Mouse (Mus musculus): ENCODE data around the gene Kif21b.

Gene Kif21b

DNA sequence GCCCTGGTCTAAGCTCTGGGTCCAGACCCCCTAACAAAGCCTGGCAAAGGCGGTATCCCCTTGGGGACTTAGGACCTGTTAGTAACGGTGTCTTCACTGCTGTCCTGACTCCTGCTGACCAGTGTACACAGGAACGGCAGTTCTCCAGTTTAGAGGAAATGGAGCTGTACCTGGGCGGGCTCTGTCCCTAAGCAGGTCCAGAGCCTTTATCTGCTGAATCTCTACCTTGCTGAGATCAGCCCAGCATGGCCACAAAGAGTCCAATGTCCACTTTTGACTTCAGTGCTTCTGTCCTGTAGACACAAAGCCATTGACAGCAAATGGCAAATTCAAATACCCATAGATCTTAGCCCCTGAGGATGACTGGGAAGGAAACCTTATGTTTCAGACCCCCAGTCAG is 25.8 kb downstream of the Kif21b start:
- no peak for DNase-seq (ENCODE audit: low read depth, low spot score)

DNA sequence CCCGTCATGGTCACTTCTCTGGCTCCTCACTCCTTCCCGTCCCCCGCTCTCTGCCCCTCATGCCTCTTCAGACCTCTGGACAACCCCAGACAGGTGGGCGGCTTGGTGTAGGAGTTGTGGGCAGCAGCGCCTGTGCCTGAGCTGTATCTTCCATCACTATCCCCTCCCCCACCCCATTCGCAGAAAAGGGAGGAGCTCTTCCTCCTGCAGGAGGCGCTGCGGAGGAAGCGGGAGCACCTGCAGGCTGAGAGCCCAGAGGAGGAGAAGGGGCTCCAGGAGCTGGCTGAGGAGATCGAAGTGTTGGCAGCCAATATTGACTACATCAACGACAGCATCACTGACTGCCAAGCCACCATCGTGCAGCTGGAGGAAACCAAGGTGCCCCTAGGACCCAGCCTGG is 28.6 kb downstream of the Kif21b start:
- no peak for DNase-seq (ENCODE audit: low read depth, low spot score)

GRCm38 (mm10) chr1:136160297-136160696 is 29.1 kb downstream of the Kif21b start:
- no peak for DNase-seq (ENCODE audit: low read depth, low spot score)

- DNase-seq (ENCODE audit: low read depth, low spot score), result no peak
Observed at GRCm38 (mm10) chr1:136160930-136161329, 29.7 kb downstream of the Kif21b start.

GRCm38 (mm10) chr1:136161333-136161921 is 30.2 kb downstream of the Kif21b start:
- no peak for DNase-seq (ENCODE audit: low read depth, low spot score)

DNA sequence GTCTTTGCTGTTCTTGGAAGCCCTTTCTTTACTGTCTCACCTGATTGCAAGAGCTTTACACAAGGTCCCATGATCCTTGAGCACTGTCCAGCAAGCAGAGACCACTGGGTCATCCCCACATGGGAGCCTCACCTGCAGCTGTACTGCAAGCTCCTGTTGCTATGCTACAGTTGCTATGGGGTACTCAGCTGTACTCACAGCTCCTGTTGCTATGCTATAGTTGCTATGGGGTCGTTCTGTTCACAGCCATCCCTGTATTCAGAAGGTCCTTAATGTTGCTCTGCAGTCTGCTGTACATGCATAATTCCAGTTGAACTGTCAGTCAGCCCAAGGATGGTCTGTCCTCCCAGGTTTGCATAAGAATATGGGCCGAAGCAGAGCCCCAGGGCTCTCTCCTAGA is 34.2 kb downstream of the Kif21b start:
- DNase-seq (ENCODE audit: low read depth, low spot score), result no peak

DNA sequence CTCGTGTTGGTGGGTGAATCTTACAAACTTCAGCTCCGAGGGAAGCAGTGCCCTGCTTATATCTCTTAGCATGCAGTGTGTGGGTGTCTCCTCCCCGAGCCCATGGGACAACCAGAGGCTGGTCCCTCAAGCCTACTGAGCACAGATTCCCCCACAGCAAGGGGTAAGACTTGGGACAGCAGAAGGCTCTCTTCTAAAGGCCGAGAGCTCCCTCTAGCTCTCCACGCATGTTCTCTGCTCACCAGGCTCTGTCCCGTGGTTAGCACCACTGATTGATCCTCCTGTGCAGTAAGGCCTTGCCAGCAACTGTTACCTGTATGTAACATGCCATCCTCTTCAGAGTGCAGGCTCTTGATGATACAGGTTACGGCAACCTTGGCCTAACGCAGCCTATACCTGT is 36.5 kb downstream of the Kif21b start:
- no peak for DNase-seq (ENCODE audit: low read depth, low spot score)

DNA sequence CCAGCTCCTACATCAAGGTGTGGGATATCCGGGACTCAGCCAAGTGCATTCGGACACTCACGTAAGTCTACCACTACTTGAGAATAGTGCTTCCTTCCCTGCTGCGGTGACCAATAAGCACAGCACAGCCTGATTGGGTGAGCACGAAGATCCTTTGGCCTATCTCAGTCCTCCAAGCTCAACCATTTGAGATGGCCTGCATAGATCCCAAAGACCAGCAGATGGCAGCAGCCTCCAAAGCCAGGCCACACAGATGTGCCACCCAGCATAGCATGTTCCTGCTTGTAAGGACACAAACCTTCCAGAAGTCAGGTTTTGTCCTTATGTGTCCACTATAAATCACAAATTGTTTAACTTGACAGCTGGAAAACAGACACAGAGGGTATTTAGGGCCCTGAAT is 38.9 kb downstream of the Kif21b start:
- peak; percentile 83 for DNase-seq (ENCODE audit: low read depth, low spot score)

DNA sequence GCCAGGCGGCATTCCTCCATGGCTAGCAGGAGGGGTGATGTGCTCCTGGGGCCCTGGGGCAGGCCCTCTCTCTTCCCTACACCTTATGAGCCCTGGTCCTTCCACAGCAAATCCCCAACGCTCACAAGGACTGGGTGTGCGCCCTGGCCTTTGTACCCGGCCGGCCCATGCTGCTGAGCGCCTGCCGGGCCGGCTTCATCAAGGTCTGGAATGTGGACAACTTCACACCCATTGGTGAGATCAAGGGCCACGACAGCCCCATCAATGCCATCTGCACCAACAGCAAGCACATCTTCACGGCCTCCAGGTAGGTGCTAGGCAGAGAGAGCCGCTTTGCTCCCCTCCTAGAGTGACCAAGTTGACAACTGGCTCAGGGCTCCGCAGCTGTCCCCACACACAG is 41.5 kb downstream of the Kif21b start:
- DNase-seq (ENCODE audit: low read depth, low spot score), result no peak

DNA sequence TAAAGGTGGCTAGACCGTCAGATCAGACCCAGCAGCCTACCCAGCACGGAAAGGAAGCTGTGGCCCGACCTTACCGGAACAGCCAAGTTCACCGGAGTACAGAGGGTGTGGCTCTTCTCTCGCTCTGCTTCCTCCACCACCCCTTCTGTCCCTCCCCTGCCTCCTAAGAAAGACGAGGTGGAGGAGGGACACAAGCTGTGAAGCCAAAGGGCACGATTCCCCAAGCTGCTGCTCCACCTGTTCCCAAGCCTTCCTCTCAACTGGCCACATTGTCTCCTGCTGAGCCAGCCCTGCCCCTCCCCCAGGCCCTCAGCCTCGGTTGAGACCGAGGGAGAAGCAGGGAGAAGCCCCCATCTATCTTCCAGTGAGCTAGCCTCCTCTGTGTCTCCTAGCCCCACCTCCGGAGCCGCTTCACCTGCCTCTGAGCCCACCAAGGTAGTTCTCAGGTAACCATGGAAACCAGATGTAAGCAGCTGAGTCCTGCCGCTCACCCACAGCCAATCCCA is 43.0 kb downstream of the Kif21b start:
- no peak for DNase-seq (ENCODE audit: low read depth, low spot score)

GRCm38 (mm10) chr1:136175183-136175582 is 44.0 kb downstream of the Kif21b start:
- no peak for DNase-seq (ENCODE audit: low read depth, low spot score)

- no peak for DNase-seq (ENCODE audit: low read depth, low spot score)
Observed at GRCm38 (mm10) chr1:136177085-136177484, 45.9 kb downstream of the Kif21b start.

GRCm38 (mm10) chr1:136178741-136179140 is 47.6 kb downstream of the Kif21b start:
- no peak for DNase-seq (ENCODE audit: low read depth, low spot score)

DNA sequence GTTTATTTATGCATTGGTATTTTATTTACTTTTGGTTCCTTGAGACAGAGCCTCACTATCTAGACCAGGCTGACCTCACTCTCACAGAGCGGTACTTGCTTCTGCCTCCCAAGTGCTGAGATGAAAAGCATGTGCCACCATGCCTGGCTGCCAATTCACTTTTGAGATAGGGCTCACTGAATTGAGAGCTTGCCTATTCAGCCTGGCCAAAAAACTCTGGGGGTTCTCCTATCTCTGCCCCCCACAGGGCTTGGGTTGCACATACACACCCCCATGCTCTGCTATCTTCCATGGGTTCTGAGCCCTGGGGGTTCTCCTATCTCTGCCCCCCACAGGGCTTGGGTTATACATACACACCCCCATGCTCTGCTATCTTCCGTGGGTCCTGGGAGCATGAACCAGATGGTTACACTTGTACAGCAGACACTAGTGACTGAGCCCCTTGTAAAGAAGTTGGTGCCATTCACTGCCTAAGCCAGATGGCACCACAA is 48.4 kb downstream of the Kif21b start:
- no peak for DNase-seq (ENCODE audit: low read depth, low spot score)

- no peak for DNase-seq (ENCODE audit: low read depth, low spot score)
Observed at GRCm38 (mm10) chr1:136190033-136190432, 58.8 kb downstream of the Kif21b start.

- no peak for DNase-seq (ENCODE audit: low read depth, low spot score)
Observed at GRCm38 (mm10) chr1:136212803-136213202, 81.6 kb downstream of the Kif21b start, which contains the start of gene Mroh3. Gene Mroh3 (minus strand): TSS chr1:136212828.

DNA sequence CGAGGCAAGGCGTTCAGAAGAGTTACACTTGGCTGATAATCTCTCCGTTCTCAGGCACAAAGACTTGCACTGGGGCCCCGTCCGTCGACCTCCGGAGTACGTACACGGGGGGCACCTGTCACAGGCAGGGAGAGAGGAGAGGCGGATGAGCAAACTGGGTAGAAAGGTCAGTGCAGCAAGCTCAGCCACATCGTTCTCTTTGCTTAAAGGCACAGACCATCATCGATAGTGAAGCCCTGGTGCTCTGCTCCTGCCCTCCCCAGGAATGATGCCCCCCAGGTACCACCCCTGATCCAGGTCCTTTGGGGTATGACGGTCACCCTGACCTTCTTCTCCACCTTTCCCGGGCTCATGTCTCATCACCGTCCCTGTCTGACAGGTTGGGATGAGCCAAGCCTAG is 83.1 kb downstream of the Kif21b start:
- no peak for DNase-seq (ENCODE audit: low read depth, low spot score)

- DNase-seq (ENCODE audit: low read depth, low spot score), result no peak
Observed at GRCm38 (mm10) chr1:136220037-136220871, 89.1 kb downstream of the Kif21b start.

- DNase-seq (ENCODE audit: low read depth, low spot score), result no peak
Observed at GRCm38 (mm10) chr1:136222386-136222785, 91.2 kb downstream of the Kif21b start.

DNA sequence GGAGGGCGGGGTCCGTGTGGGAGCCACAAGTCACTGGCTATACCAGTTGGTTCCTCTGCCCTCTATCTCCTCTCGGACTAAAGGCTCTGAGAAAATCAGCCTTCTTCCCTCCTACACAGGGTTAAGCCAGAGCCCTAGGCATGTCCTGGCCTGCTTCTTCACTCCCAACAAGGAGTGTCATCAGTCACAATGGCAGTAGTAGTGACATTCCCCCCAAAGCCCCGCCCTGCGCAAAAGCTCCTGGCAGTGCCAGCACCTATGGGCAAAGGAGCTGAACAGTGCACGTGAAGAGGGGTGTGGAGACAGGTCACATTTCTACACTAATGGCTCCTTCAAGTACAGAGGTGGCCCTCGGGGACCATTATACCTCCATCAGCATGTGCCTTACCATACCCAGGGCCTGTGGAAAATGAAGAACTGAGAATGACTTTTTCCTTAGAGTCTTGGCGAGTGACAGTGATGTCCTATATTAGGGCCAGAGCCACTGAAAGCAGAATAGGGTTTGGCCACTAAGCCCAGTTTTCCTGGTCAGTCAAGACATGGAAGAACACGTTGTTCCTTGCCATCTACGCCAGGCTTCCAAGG is 92.7 kb downstream of the Kif21b start:
- no peak for DNase-seq (ENCODE audit: low read depth, low spot score)

DNA sequence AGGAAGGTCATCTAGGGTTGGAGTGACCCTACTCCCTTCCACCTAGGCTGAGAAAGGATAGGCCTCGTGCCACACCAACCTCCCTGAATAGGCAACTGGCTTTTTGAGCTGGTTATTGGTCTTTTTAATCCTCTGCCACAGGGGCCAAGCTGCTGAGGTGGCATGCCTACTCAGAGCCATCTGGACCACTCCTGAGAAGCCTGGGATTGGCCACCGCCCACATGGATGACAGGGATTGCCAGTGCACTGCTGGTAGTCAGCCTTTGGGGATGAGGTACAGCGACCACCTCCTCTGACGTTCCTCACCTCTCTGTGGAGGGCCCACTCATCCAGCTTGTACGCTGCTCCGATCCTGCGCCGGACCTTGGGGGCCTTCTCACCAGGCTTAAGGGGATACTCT is 94.7 kb downstream of the Kif21b start:
- DNase-seq (ENCODE audit: low read depth, low spot score), result no peak

GRCm38 (mm10) chr1:136226626-136227025 is 95.4 kb downstream of the Kif21b start:
- no peak for DNase-seq (ENCODE audit: low read depth, low spot score)
